Comparison of ENCODE assay signal across 8 mouse cellular contexts in genomic region chr6:52260654-52261575, GRCm38 (mm10). TPM values are rescaled to one million over a fixed set of nuclear protein-coding genes. Genes with fewer than 3 reads are reported as not detected.
DNase-seq lines count a peak whose midpoint lies in the region; ATAC-seq and TF ChIP-seq lines count a peak whose summit lies in the region.

Gene Hoxa13, minus strand, starts transcription at chr6:52260880.

- H3K4me1 ChIP-seq in forebrain, embryonic 14.5 days (ENCODE audit: control insufficient read depth, insufficient read depth, low read length) = no peaks in the 10 kb centered on the region
- H3K4me1 ChIP-seq in liver, embryonic 13.5 days (replicated peaks) = 0 out of 2 replicates have a peak, but pooled peaks cover 3% of the 10 kb centered on the region

- H3K4me3 ChIP-seq in gastrocnemius, adult 2 months = peak within 1 kb of the TSS; percentile 77
- H3K4me3 ChIP-seq in forebrain, embryonic 14.5 days (ENCODE audit: low read depth, low read length) = peak within 1 kb of the TSS; percentile 21
- H3K4me3 ChIP-seq in liver, embryonic 13.5 days (replicated peaks) = peak within 1 kb of the TSS; percentile 52

- intact Hi-C loops in gastrocnemius, adult 2 months (cut with DNase I) = no loop called here

- H3K27ac ChIP-seq in gastrocnemius, adult 2 months = peak within 1 kb of the TSS; percentile 79
- H3K27ac ChIP-seq in forebrain, embryonic 14.5 days (ENCODE audit: low read depth, low read length) = no peak within 1 kb of the TSS
- H3K27ac ChIP-seq in liver, embryonic 13.5 days = no peak within 1 kb of the TSS

- H3K27me3 ChIP-seq in forebrain, embryonic 14.5 days (replicated peaks; ENCODE audit: control insufficient read depth, insufficient read depth, low read length) = peaks cover 89% of the 10 kb centered on the region
- peaks cover 98% of the 10 kb centered on the region for H3K27me3 ChIP-seq in liver, embryonic 13.5 days

- H3K4me2 ChIP-seq in forebrain, embryonic 14.5 days (ENCODE audit: low read length) = peak within 1 kb of the TSS; percentile 40
- H3K4me2 ChIP-seq in liver, embryonic 13.5 days = peak within 1 kb of the TSS; percentile 66

- WGBS in forebrain, embryonic 14.5 days = under 1% methylated on average over 34 of the region's 72 CpGs
- WGBS in liver, embryonic 13.5 days (ENCODE audit: insufficient replicate concordance) = under 1% methylated on average over 49 of the region's 72 CpGs

- no peaks in the 10 kb centered on the region for H3K9me3 ChIP-seq in forebrain, embryonic 14.5 days (replicated peaks; ENCODE audit: control insufficient read depth, low read length)
- no peaks in the 10 kb centered on the region for H3K9me3 ChIP-seq in liver, embryonic 13.5 days (replicated peaks)

- H3K9ac ChIP-seq in forebrain, embryonic 14.5 days (ENCODE audit: low read length) = no peak within 1 kb of the TSS
- H3K9ac ChIP-seq in liver, embryonic 13.5 days = no peak within 1 kb of the TSS

- H3K36me3 ChIP-seq in forebrain, embryonic 14.5 days (ENCODE audit: control insufficient read depth, insufficient read depth, low read length) = no peaks in the 10 kb centered on the region
- H3K36me3 ChIP-seq in liver, embryonic 13.5 days = no peaks in the 10 kb centered on the region

- ATAC-seq in forebrain, embryonic 14.5 days = 0 out of 2 replicates have a peak, but pooled peaks have one; percentile 48
- ATAC-seq in liver, embryonic 13.5 days (ENCODE audit: low read depth) = no peak
- ATAC-seq in megakaryocyte-erythroid progenitor cell, adult 5-6 weeks (replicated peaks; ENCODE audit: low FRiP score, low TSS enrichment, poor library complexity, severe bottlenecking) = no peak

- TF ChIP-seq CTCF in gastrocnemius, adult 2 months (IDR thresholded peaks at IDR 0.05) = no peak

- peak; percentile 77 for DNase-seq in gastrocnemius, adult 2 months
- no peak for DNase-seq in gastrocnemius, postnatal 25 days
- DNase-seq in CD4-positive, CD25-positive, alpha-beta regulatory T cell, adult 2 months (ENCODE audit: low read depth, low spot score) = peak; percentile 57
- DNase-seq in forebrain, embryonic 14.5 days (ENCODE audit: low spot score) = no peak
- no peak for DNase-seq in liver, embryonic 13.5 days
- peak; percentile 65 for DNase-seq in thymus, postnatal 25 days
- DNase-seq in layer of hippocampus, postnatal 14 days (ENCODE audit: low spot score in 2 of 2) = no peak

RNA-seq across cellular contexts. Expression of gene Hoxa13, which starts in this region (rescaled TPM):
- total RNA-seq in gastrocnemius, adult 2 months (2021) = 1 to 10 TPM; 1.5 to 3.8 TPM
- 1 to 10 TPM in 1 of 2 experiments, under 1 TPM in 1; 0.48 to 2.1 TPM for total RNA-seq in gastrocnemius, postnatal 25 days (2021)
- not detected in 2 replicates for polyA plus RNA-seq in forebrain, embryonic 14.5 days (2014; fragmentation: Nextera tagmentation; extraction: Ambion mirVana)
- polyA plus RNA-seq in liver, embryonic 13.5 days (2015; fragmentation: Nextera tagmentation; extraction: Ambion mirVana) = not detected in 2 replicates
- not detected for total RNA-seq in layer of hippocampus, postnatal 14 days (2021)
- not detected in 2 replicates for total RNA-seq in megakaryocyte-erythroid progenitor cell, adult 5-6 weeks (2014; fragmentation: Nextera tagmentation)
- total RNA-seq in megakaryocyte-erythroid progenitor cell, adult 5-6 weeks (2017) = not detected in 2 replicates

Comparison
In these comparisons a context has a peak if more than half of its experiments do, and no peak if none do; other contexts are left out.
1. DNase-seq: peak in gastrocnemius, adult 2 months (single experiment), CD4-positive, CD25-positive, alpha-beta regulatory T cell, adult 2 months (single experiment) and thymus, postnatal 25 days (single experiment); none in gastrocnemius, postnatal 25 days (single experiment), forebrain, embryonic 14.5 days (single experiment), liver, embryonic 13.5 days (single experiment) and layer of hippocampus, postnatal 14 days (0 of 2).
2. Peak in ATAC-seq, H3K4me3 ChIP-seq and H3K4me2 ChIP-seq in forebrain, embryonic 14.5 days; RNA of the gene not detected or under 1 TPM.
3. H3K4me3 ChIP-seq: peak in every context shown above with its lines; median percentile 77 in gastrocnemius, adult 2 months; 52 in liver, embryonic 13.5 days; 21 in forebrain, embryonic 14.5 days.